Mouse (Mus musculus): Measurements from ENCODE around the gene Scg3. TPM values are rescaled to one million over a fixed set of nuclear protein-coding genes. Genes with fewer than 3 reads are reported as not detected.
"Not testable (repeated sequence)": the region's sequence is repeated elsewhere in the genome, so short reads cannot be mapped to it uniquely, and the experiment has no call there.

Gene Scg3
- total RNA-seq (2021), result 100 to 1,000 TPM; 183 to 193 TPM

GRCm38 (mm10) chr9:75683426-75684191, at the start of gene Scg3:
Gene Scg3 (minus strand): TSS chr9:75684056.
- intact Hi-C loops (cut with DNase I), result no loop called here
- DNase-seq, result peak; percentile 97

- DNase-seq, result peak; percentile 63
- intact Hi-C loops (cut with DNase I), result no loop called here
These were observed 36.3 kb upstream of the Scg3 start for GRCm38 (mm10) chr9:75719952-75720687.

- DNase-seq, result no peak
- intact Hi-C loops (cut with DNase I), result no loop called here
These were observed 35.6 kb upstream of the Scg3 start for GRCm38 (mm10) chr9:75719481-75719880.

GRCm38 (mm10) chr9:75684772-75685171, 916 bp upstream of the Scg3 start:
- intact Hi-C loops (cut with DNase I), result no loop called here
- DNase-seq, result peak; percentile 6

- DNase-seq, result no peak
- intact Hi-C loops (cut with DNase I), result no loop called here
These were observed 436 bp upstream of the Scg3 start for GRCm38 (mm10) chr9:75684292-75684691.

- no peak for DNase-seq
- intact Hi-C loops (cut with DNase I), result no loop called here
These were observed 3.2 kb downstream of the Scg3 start for GRCm38 (mm10) chr9:75680606-75681005.

- intact Hi-C loops (cut with DNase I), result no loop called here
- no peak for DNase-seq
These were observed 4.2 kb downstream of the Scg3 start for GRCm38 (mm10) chr9:75679629-75680028.

- intact Hi-C loops (cut with DNase I), result no loop called here
- no peak for DNase-seq
These were observed 5.5 kb downstream of the Scg3 start for GRCm38 (mm10) chr9:75678341-75678740.

GRCm38 (mm10) chr9:75676226-75676625, 7.6 kb downstream of the Scg3 start:
- no peak for DNase-seq
- intact Hi-C loops (cut with DNase I), result no loop called here

- intact Hi-C loops (cut with DNase I), result no loop called here
- no peak for DNase-seq
These were observed 11.1 kb downstream of the Scg3 start for GRCm38 (mm10) chr9:75672769-75673168.

GRCm38 (mm10) chr9:75666612-75667011, 17.2 kb downstream of the Scg3 start:
- peak; percentile 57 for DNase-seq
- intact Hi-C loops (cut with DNase I), result no loop called here

GRCm38 (mm10) chr9:75665364-75665763, 18.5 kb downstream of the Scg3 start:
- intact Hi-C loops (cut with DNase I), result no loop called here
- DNase-seq, result no peak

GRCm38 (mm10) chr9:75660917-75661316, 22.9 kb downstream of the Scg3 start:
- DNase-seq, result no peak
- intact Hi-C loops (cut with DNase I), result no loop called here

GRCm38 (mm10) chr9:75656456-75656855, 27.4 kb downstream of the Scg3 start:
- intact Hi-C loops (cut with DNase I); DNase-seq: not testable (repeated sequence)

GRCm38 (mm10) chr9:75653981-75654911, 29.6 kb downstream of the Scg3 start:
- DNase-seq, result no peak
- intact Hi-C loops (cut with DNase I), result no loop called here

GRCm38 (mm10) chr9:75645405-75645804, 38.5 kb downstream of the Scg3 start:
- no peak for DNase-seq
- intact Hi-C loops (cut with DNase I), result no loop called here

GRCm38 (mm10) chr9:75634226-75634625, 49.6 kb downstream of the Scg3 start:
- intact Hi-C loops (cut with DNase I), result no loop called here
- peak; percentile 28 for DNase-seq

GRCm38 (mm10) chr9:75633603-75634002, 50.3 kb downstream of the Scg3 start:
- intact Hi-C loops (cut with DNase I), result no loop called here
- no peak for DNase-seq

GRCm38 (mm10) chr9:75632902-75633301, 51.0 kb downstream of the Scg3 start:
- intact Hi-C loops (cut with DNase I), result no loop called here
- peak; percentile 38 for DNase-seq

- intact Hi-C loops (cut with DNase I), result no loop called here
- peak; percentile 10 for DNase-seq
These were observed 51.7 kb downstream of the Scg3 start for GRCm38 (mm10) chr9:75632111-75632510.
